ENCODE assay signal across 7 mouse cellular contexts in the genomic region with DNA sequence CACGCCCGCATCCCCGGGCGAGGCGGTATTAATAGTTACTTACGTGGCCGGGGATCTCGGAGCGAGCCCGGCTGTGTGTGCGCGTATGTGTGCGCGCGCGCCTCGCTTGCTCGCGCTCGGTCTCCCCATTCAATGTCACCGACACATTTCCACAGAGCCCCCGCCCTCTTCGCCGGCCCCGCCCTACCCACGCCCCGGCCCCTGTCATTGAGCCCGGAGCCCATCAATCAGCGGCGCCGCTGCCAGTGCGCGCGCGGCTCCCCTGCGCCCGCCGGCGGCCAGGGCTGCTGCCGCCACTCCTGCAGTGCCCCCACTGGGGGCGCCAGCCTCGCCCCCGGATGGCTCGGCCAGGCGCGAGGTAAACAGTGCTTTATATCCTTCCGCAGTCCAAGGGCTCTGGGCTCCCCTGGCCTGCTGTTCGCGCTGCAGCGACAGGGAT. TPM values are rescaled to one million over a fixed set of nuclear protein-coding genes. Genes with fewer than 3 reads are reported as not detected.
DNase-seq lines count a peak whose midpoint lies in the region; ATAC-seq and TF ChIP-seq lines count a peak whose summit lies in the region.

A gene (minus strand): TSS at position 183 of the 439 bp plus-strand sequence.

- H3K27me3 ChIP-seq in intestine, embryonic 16.5 days (replicated peaks; ENCODE audit: control insufficient read depth, insufficient read depth, low read length) = peaks cover 4% of the 10 kb centered on the region; the same call in 1 of the 2 replicates
- no peaks in the 10 kb centered on the region for H3K27me3 ChIP-seq in limb, embryonic 10.5 days (ENCODE audit: low read depth, poor library complexity, severe bottlenecking)
- H3K27me3 ChIP-seq in midbrain, embryonic 12.5 days = no peaks in the 10 kb centered on the region
- no peaks in the 10 kb centered on the region for H3K27me3 ChIP-seq in small intestine, adult 2 months (ENCODE audit: control insufficient read depth, insufficient read depth, low read length)

- TF ChIP-seq POLR2A in small intestine, adult 2 months (IDR thresholded peaks at IDR 0.05; ENCODE audit: low read depth, low read length) = peak; percentile 34; the same call in 1 of the 2 replicates

- H3K4me3 ChIP-seq in intestine, embryonic 16.5 days (ENCODE audit: low read length) = peak within 1 kb of the TSS; percentile 74
- peak within 1 kb of the TSS; percentile 81 for H3K4me3 ChIP-seq in limb, embryonic 10.5 days
- H3K4me3 ChIP-seq in midbrain, embryonic 12.5 days = peak within 1 kb of the TSS; percentile 79
- peak within 1 kb of the TSS; percentile 78 for H3K4me3 ChIP-seq in small intestine, adult 2 months (ENCODE audit: low read depth, low read length)

- DNase-seq in adrenal gland, postnatal 10 days = peak; percentile 94
- peak; percentile 95 for DNase-seq in embryo, embryonic 9.5 days (ENCODE audit: extremely low spot score)
- no peak for DNase-seq in gonadal fat pad, adult 2 months (ENCODE audit: low read depth)
- DNase-seq in limb, embryonic 10.5 days (ENCODE audit: low spot score) = peak; percentile 96

- ATAC-seq in intestine, embryonic 16.5 days = peak; percentile 90
- ATAC-seq in midbrain, embryonic 12.5 days (ENCODE audit: low FRiP score, low read depth) = peak; percentile 94

- peak; percentile 37; the same call in 1 of the 2 replicates for TF ChIP-seq CTCF in small intestine, adult 2 months (IDR thresholded peaks at IDR 0.05; ENCODE audit: extremely low read depth, insufficient read length, insufficient replicate concordance, low read depth, low read length)

- H3K9ac ChIP-seq in intestine, embryonic 16.5 days (ENCODE audit: low read depth, low read length) = peak within 1 kb of the TSS; percentile 84
- peak within 1 kb of the TSS; percentile 97 for H3K9ac ChIP-seq in midbrain, embryonic 12.5 days (replicated peaks)

- H3K4me2 ChIP-seq in intestine, embryonic 16.5 days (ENCODE audit: low read depth, low read length) = peak within 1 kb of the TSS; percentile 82
- H3K4me2 ChIP-seq in midbrain, embryonic 12.5 days (replicated peaks) = peak within 1 kb of the TSS; percentile 61

- H3K36me3 ChIP-seq in intestine, embryonic 16.5 days (ENCODE audit: control insufficient read depth, insufficient read depth, low read length) = no peaks in the 10 kb centered on the region
- H3K36me3 ChIP-seq in limb, embryonic 10.5 days = no peaks in the 10 kb centered on the region
- H3K36me3 ChIP-seq in midbrain, embryonic 12.5 days = no peaks in the 10 kb centered on the region
- no peaks in the 10 kb centered on the region for H3K36me3 ChIP-seq in small intestine, adult 2 months (ENCODE audit: control insufficient read depth, insufficient read depth, low read length)

- under 1% methylated on average over 50 of the region's 50 CpGs for WGBS in intestine, embryonic 16.5 days
- WGBS in limb, embryonic 10.5 days = under 1% methylated on average over 41 of the region's 50 CpGs
- WGBS in midbrain, embryonic 12.5 days = under 1% methylated on average over 49 of the region's 50 CpGs
- 1% methylated on average over 50 of the region's 50 CpGs for WGBS in small intestine, adult 2 months

- peaks cover 3% of the 10 kb centered on the region for H3K4me1 ChIP-seq in intestine, embryonic 16.5 days (ENCODE audit: control insufficient read depth, insufficient read depth, low read length)
- H3K4me1 ChIP-seq in limb, embryonic 10.5 days = peaks cover 25% of the 10 kb centered on the region
- peaks cover 13% of the 10 kb centered on the region for H3K4me1 ChIP-seq in midbrain, embryonic 12.5 days
- H3K4me1 ChIP-seq in small intestine, adult 2 months (ENCODE audit: control insufficient read depth, insufficient read depth, insufficient read length, low read length) = no peaks in the 10 kb centered on the region

- peak within 1 kb of the TSS; percentile 87 for H3K27ac ChIP-seq in intestine, embryonic 16.5 days (ENCODE audit: low read length)
- peak within 1 kb of the TSS; percentile 97 for H3K27ac ChIP-seq in limb, embryonic 10.5 days
- H3K27ac ChIP-seq in midbrain, embryonic 12.5 days (replicated peaks) = peak within 1 kb of the TSS; percentile 95
- peak within 1 kb of the TSS; percentile 72 for H3K27ac ChIP-seq in small intestine, adult 2 months (ENCODE audit: insufficient read depth, low read depth, low read length)

- no peaks in the 10 kb centered on the region for H3K9me3 ChIP-seq in intestine, embryonic 16.5 days (ENCODE audit: control insufficient read depth, low read length)
- no peaks in the 10 kb centered on the region for H3K9me3 ChIP-seq in limb, embryonic 10.5 days (replicated peaks)
- H3K9me3 ChIP-seq in midbrain, embryonic 12.5 days = no peaks in the 10 kb centered on the region

RNA-seq across cellular contexts. Expression of the gene that starts here (rescaled TPM):
- total RNA-seq in adrenal gland, postnatal 10 days (2021) = 10 to 100 TPM; 24.8 to 25.1 TPM
- 12.5 and 12.6 TPM in 2 replicates for polyA plus RNA-seq in gonadal fat pad, adult 2 months (2012; rRNA removed)
- 17.7 and 18.3 TPM in 2 replicates for polyA plus RNA-seq in intestine, embryonic 16.5 days (2015; fragmentation: Nextera tagmentation; extraction: Ambion mirVana)
- polyA plus RNA-seq in limb, embryonic 10.5 days (2016; fragmentation: Nextera tagmentation; extraction: Ambion mirVana) = 20.8 and 32.7 TPM in 2 replicates
- polyA plus RNA-seq in midbrain, embryonic 12.5 days (2016; fragmentation: Nextera tagmentation; extraction: Ambion mirVana) = 89.5 and 89.7 TPM in 2 replicates
- polyA plus RNA-seq in small intestine, adult 2 months (2012; rRNA removed) = 1.2 and 2.5 TPM in 2 replicates
